Mouse (Mus musculus) cortical plate, adult 2 months (tissue): Measurements from ENCODE around the gene Olfr558. TPM values are rescaled to one million over a fixed set of nuclear protein-coding genes. Genes with fewer than 3 reads are reported as not detected.

Source experiments
- H3K27ac ChIP-seq: fragments of 200-500 bp; 2 replicates; pipeline ENCODE4 v1.5.1; 2012; ENCODE audit warnings: low read length, control low read depth, inconsistent platforms; ENCODE audit not compliant: insufficient read depth
- H3K4me1 ChIP-seq: fragments of 200-500 bp; 2 replicates; pipeline ENCODE4 v1.6.1; 2011; ENCODE audit warnings: low read length; ENCODE audit not compliant: control insufficient read depth, insufficient read depth
- H3K4me3 ChIP-seq: fragments of 200-500 bp; 2 replicates; pipeline ENCODE4 v1.5.1; 2011; ENCODE audit warnings: mild to moderate bottlenecking, low read length, control low read depth; ENCODE audit not compliant: insufficient read depth
- CTCF ChIP-seq: fragments of 200-500 bp; IDR thresholded peaks from 2 replicates; pipeline ENCODE4 v1.5.1; 2011; ENCODE audit warnings: mild to moderate bottlenecking, control low read depth, low read length; ENCODE audit not compliant: insufficient read depth; ENCODE audit errors: extremely low read depth
- POLR2A ChIP-seq: fragments of 200-500 bp; IDR thresholded peaks from 2 replicates; pipeline ENCODE4 v1.6.1; 2011; ENCODE audit warnings: mild to moderate bottlenecking, low read length, control low read depth; ENCODE audit not compliant: insufficient read depth; ENCODE audit errors: extremely low read depth
- polyA plus RNA-seq: library from polyadenylated mRNA; depleted of rRNA; stranded (reverse); fragments of >200 nt; gene quantifications from 2 replicates; pipeline ENCODE4 v1.2.3, GENCODE M21; 2012; rRNA removed

Gene Olfr558
- polyA plus RNA-seq, 1 experiment, result 0.40 TPM

DNA sequence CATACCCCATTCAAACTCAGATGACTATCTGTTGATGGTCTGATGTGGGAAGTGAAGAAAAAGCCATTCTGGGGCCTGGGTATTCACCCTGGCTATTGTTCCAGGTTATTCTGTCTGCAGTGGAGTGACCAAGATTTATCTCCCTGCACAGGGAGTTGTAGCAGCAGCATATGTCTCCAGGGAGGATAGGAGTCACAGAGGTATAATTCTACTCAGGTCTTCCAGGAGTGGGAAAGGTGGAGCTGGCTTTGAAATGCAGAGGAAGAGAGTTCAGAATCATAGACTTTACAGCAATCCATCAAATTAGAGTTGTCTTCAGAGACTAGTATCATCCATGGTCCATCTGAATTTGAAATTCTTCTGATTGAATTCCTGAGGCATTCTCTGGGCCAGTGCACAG lies 25.4 kb downstream of the Olfr558 start, which contains the start of gene Olfr559:
Gene Olfr559 (minus strand): TSS at position 101 of the 400 bp plus-strand sequence.
- no peaks in the 10 kb centered on the region for H3K4me1 ChIP-seq
- no peak within 1 kb of the TSS for H3K4me3 ChIP-seq
- no peak within 1 kb of the TSS for H3K27ac ChIP-seq
- TF ChIP-seq POLR2A (no peak), CTCF (no peak)

DNA sequence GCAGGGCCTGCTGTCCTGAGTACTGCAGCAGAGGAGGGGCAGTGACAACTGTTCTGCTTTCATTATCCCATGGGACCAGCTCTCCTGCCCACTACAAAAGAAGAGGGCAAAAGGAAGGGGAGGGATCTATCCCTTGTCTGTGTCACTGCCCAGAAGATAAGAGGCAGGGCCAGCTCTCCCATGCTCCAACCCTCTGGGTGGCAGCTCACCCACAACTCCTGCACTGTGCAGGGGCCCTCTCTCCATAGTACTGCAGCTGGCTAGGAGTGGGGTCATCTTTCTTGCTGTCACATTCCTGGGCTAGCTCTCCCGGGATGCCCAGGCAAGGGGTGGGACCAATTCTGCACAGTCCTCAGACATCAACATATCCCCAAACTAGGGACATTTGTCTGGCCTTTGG lies 31.8 kb downstream of the Olfr558 start:
- Histone ChIP-seq H3K27ac (no peak overlapping the region), H3K4me1 (no peaks in the 10 kb centered on the region), H3K4me3 (no peak overlapping the region)
- TF ChIP-seq POLR2A (no peak), CTCF (no peak)

DNA sequence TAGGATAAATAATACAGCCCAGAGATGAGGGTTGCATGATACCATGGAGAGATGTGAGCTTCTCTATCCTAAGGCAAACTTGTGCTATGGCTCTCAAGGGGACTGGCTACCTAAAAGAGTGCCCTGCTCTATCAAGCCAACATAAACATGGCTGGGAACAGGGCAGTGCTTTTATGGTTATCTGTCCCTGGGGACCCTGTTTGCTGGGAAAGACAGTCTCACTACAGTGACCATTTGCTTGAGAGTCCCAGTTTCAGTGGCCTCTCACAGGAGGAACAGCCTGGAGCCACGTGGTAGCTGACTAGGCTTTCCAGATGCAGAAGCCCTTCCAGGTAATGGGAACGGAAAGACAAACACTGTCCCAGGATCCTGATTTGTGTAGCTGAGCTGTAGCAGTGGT lies 35.7 kb downstream of the Olfr558 start:
- H3K4me1 ChIP-seq, result no peaks in the 10 kb centered on the region
- no peak overlapping the region for H3K4me3 ChIP-seq
- TF ChIP-seq CTCF, result no peak
- TF ChIP-seq POLR2A, result no peak
- no peak overlapping the region for H3K27ac ChIP-seq

DNA sequence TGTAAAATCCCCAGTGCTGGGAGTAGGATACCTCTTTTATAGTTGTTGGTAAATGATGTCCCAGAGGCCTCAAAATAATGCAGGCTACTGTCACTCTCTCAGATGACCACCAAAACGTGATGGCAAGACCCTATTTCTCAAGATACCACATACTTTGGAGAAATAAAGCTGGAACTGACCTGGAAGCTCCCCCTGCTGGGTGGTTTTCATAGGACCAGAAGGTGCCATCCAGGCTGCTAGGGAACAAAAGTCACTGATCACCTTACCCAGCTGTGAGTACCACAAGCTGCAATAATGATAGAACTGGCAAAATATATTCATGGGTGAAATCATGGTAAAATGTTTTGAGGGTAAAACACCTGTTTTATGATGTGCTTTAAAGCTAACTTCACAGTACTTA lies 50.1 kb downstream of the Olfr558 start:
- Histone ChIP-seq H3K4me1 (no peaks in the 10 kb centered on the region), H3K27ac (no peak overlapping the region), H3K4me3 (no peak overlapping the region)
- TF ChIP-seq POLR2A (no peak), CTCF (peak; percentile 10; the same call in 1 of the 2 replicates)

DNA sequence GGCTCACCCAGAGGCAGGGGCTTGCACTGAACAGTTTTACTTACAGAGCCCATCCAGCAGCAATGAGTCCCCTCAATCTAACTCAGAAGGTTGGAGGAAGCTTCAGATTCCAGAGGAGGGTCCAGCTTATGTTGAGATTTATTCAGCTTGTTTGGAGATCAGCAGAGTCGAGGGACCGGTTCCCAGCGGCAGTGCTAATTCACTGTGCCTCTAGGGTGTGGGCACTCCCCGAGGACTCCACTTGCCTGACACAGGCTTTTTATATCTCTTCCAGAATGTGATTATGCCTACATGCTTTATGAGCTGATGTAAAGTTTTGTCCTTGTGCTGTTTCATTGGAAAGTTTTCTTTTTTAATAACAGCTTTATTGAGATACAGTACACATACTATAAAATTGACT lies 57.3 kb downstream of the Olfr558 start, which contains the start of the genes Olfr560 and Olfr78:
Gene Olfr560 (minus strand): TSS at position 101 of the 400 bp plus-strand sequence.
Gene Olfr78 (minus strand): TSS at position 206 of the 400 bp plus-strand sequence.
- no peak for TF ChIP-seq CTCF
- TF ChIP-seq POLR2A, result no peak
- no peaks in the 10 kb centered on the region for H3K4me1 ChIP-seq
- no peak within 1 kb of the TSS for H3K27ac ChIP-seq
- H3K4me3 ChIP-seq, result no peak within 1 kb of the TSS

Other genes with a start within 250 kb of the Olfr558 start
- not detected in 2 replicates for gene Olfr543, start 220.5 kb upstream of the Olfr558 start, polyA plus RNA-seq
- gene Olfr544, start 213.9 kb upstream of the Olfr558 start, polyA plus RNA-seq, result not detected in 2 replicates
- gene Olfr545, start 202.6 kb upstream of the Olfr558 start, polyA plus RNA-seq, result not detected in 2 replicates
- gene Olfr547, start 167.5 kb upstream of the Olfr558 start, polyA plus RNA-seq, result not detected in 2 replicates
- not detected in 2 replicates for gene Olfr548-ps1, start 161.3 kb upstream of the Olfr558 start, polyA plus RNA-seq
- not detected in 2 replicates for gene Olfr549, start 152.3 kb upstream of the Olfr558 start, polyA plus RNA-seq
- 2.1 and 2.3 TPM in 2 replicates for gene Trim21, start 136.7 kb upstream of the Olfr558 start, polyA plus RNA-seq
- 0.09 and 0.10 TPM in 2 replicates for gene Olfr550, start 130.8 kb upstream of the Olfr558 start, polyA plus RNA-seq
- not detected in 2 replicates for gene Olfr551, start 110.3 kb upstream of the Olfr558 start, polyA plus RNA-seq
- not detected in 2 replicates for gene Olfr552, start 104.4 kb upstream of the Olfr558 start, polyA plus RNA-seq
- gene Olfr553, start 84.0 kb upstream of the Olfr558 start, polyA plus RNA-seq, result not detected in 2 replicates
- not detected in 2 replicates for gene Olfr554, start 63.8 kb upstream of the Olfr558 start, polyA plus RNA-seq
- not detected in 2 replicates for gene Olfr555, start 43.4 kb upstream of the Olfr558 start, polyA plus RNA-seq
- not detected in 2 replicates for gene Olfr556, start 37.3 kb upstream of the Olfr558 start, polyA plus RNA-seq
- gene Trim68, start 14.9 kb upstream of the Olfr558 start, polyA plus RNA-seq, result 15.8 and 16.8 TPM in 2 replicates
- gene Olfr557, start 6.3 kb upstream of the Olfr558 start, polyA plus RNA-seq, result 0.09 and 0.10 TPM in 2 replicates
- gene Olfr33, start 16.9 kb downstream of the Olfr558 start, polyA plus RNA-seq, result not detected in 2 replicates
- not detected in 2 replicates for gene Olfr559, start 25.3 kb downstream of the Olfr558 start, polyA plus RNA-seq
- gene Olfr560, start 57.2 kb downstream of the Olfr558 start, polyA plus RNA-seq, result 0.23 and 0.36 TPM in 2 replicates
- 4.7 TPM in 2 replicates for gene Olfr78, start 57.3 kb downstream of the Olfr558 start, polyA plus RNA-seq
- gene Olfr561, start 69.0 kb downstream of the Olfr558 start, polyA plus RNA-seq, result 0.08 TPM in 1 of 2 replicates, not detected in the other
- gene Olfr564, start 101.3 kb downstream of the Olfr558 start, polyA plus RNA-seq, result not detected in 2 replicates
- gene Olfr566, start 156.6 kb downstream of the Olfr558 start, polyA plus RNA-seq, result not detected in 2 replicates
- gene Olfr568, start 174.9 kb downstream of the Olfr558 start, polyA plus RNA-seq, result not detected in 2 replicates
- not detected in 2 replicates for gene Olfr569, start 188.7 kb downstream of the Olfr558 start, polyA plus RNA-seq
- gene Olfr570, start 192.4 kb downstream of the Olfr558 start, polyA plus RNA-seq, result not detected in 2 replicates
- gene Olfr571, start 215.3 kb downstream of the Olfr558 start, polyA plus RNA-seq, result not detected in 2 replicates
- gene Olfr572, start 222.2 kb downstream of the Olfr558 start, polyA plus RNA-seq, result not detected in 2 replicates
- gene Olfr573-ps1, start 240.4 kb downstream of the Olfr558 start, polyA plus RNA-seq, result not detected in 2 replicates
- not detected in 2 replicates for gene Olfr574, start 246.3 kb downstream of the Olfr558 start, polyA plus RNA-seq